Mouse (Mus musculus) hindbrain, embryonic 12.5 days (tissue): ENCODE data around the gene Gm11238. TPM values are rescaled to one million over a fixed set of nuclear protein-coding genes. Genes with fewer than 3 reads are reported as not detected.
"Not testable (repeated sequence)": the region's sequence is repeated elsewhere in the genome, so short reads cannot be mapped to it uniquely, and the experiment has no call there.

Source experiments
- ATAC-seq: fragments of 200-750 bp; cut with Nextera tagmentation; 2 replicates; pipeline ENCODE4 v1.8.0; 2017; ENCODE audit warnings: moderate TSS enrichment; ENCODE audit not compliant: low FRiP score
- H3K27ac ChIP-seq: fragments of 300-500 bp; sonication (generic); 2 replicates; pipeline ENCODE4 v1.5.1; 2016; ENCODE audit warnings: mild to moderate bottlenecking
- H3K27me3 ChIP-seq: fragments of 300-500 bp; sonication (generic); 2 replicates; pipeline ENCODE4 v1.6.1; 2016; ENCODE audit warnings: mild to moderate bottlenecking
- H3K36me3 ChIP-seq: fragments of 300-500 bp; sonication (generic); 2 replicates; pipeline ENCODE4 v1.6.1; 2016; ENCODE audit warnings: mild to moderate bottlenecking
- H3K4me1 ChIP-seq: fragments of 300-500 bp; sonication (generic); 2 replicates; pipeline ENCODE4 v1.6.1; 2016
- H3K4me2 ChIP-seq: fragments of 300-500 bp; sonication (generic); replicated peaks from 2 replicates; pipeline ENCODE4 v1.6.1; 2016; ENCODE audit warnings: mild to moderate bottlenecking
- H3K4me3 ChIP-seq: fragments of 300-500 bp; sonication (generic); 2 replicates; pipeline ENCODE4 v1.5.1; 2016; ENCODE audit warnings: mild to moderate bottlenecking
- H3K9ac ChIP-seq: fragments of 300-500 bp; sonication (generic); 2 replicates; pipeline ENCODE4 v1.6.1; 2016; ENCODE audit warnings: mild to moderate bottlenecking, moderate library complexity
- H3K9me3 ChIP-seq: fragments of 300-500 bp; sonication (generic); replicated peaks from 2 replicates; pipeline ENCODE4 v1.6.1; 2016; ENCODE audit warnings: mild to moderate bottlenecking
- WGBS: fragments of 180-500 bp; shearing (Covaris S2); methylation state at CpG from one replicate; pipeline ENCODE4 v1.1.7; 2016; 5-methylcytosine and 5-hydroxymethylcytosine counted together
- polyA plus RNA-seq: library from polyadenylated mRNA; unstranded; fragments of >200 nt; fragmentation: Nextera tagmentation; extraction: Ambion mirVana; gene quantifications from 2 replicates; pipeline ENCODE4 v1.2.1, GENCODE M21; 2016

Gm11238 gene
- not detected in 2 replicates for polyA plus RNA-seq

DNA sequence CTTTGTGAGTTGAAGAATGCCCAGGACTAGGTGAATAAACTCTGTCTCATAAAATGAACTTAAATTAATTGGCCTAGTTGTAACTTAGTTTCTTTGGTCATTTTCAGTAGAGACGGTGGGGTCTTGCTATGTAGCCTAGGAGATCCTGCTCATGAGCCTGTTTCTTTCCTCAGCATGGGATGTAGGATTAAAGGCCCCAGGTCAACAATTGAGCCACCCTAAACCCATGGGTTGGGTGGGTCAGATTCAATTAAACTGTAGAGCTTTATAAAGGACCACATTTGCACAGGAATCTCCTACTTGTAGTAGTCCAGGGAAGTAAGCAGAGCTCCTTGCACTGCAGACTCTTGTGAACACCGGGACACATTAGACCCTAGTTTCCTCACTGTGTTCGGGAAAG, at the start of gene Gm11238:
Gene Gm11238, plus strand, starts transcription at position 301 of the 400 bp plus-strand sequence.
- ATAC-seq, H3K36me3 ChIP-seq: not testable (repeated sequence)
- no CpG with 5 or more reads among the region's 3 CpGs for WGBS

DNA sequence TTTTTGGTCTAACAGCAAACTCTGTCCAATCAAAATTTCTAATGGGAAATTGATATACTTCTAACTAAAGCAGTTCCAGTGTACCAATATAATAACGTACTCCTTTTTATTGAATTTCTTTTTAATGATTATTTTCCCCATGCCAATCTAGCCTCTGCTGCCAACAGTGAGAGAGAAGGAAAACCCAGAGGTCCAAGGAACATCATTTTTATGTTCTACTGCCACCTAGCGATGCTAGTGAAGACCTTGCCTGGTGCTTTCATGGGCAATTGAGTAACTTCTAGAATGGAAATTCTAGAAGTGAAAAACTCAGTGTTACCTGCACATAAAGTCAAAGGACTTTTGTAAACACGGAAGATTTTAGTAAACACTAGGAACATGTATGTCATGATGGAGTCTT, 8.4 kb upstream of the Gm11238 start:
- Histone ChIP-seq H3K4me1 (no peaks in the 10 kb centered on the region), H3K27me3 (no peaks in the 10 kb centered on the region), H3K4me2 (no peak overlapping the region), H3K9me3 (no peaks in the 10 kb centered on the region), H3K9ac (no peak overlapping the region), H3K36me3 (no peaks in the 10 kb centered on the region), H3K27ac (no peak overlapping the region), H3K4me3 (no peak overlapping the region)
- 5% methylated on average over 3 of the region's 3 CpGs for WGBS
- peak; percentile 73; the same call in 1 of the 2 replicates for ATAC-seq

More for the DNA sequence above, at the start of gene Gm11238:
- H3K9me3 ChIP-seq, H3K27ac ChIP-seq, H3K4me1 ChIP-seq, H3K4me2 ChIP-seq, H3K27me3 ChIP-seq, H3K9ac ChIP-seq, H3K4me3 ChIP-seq: not testable (repeated sequence)

DNA sequence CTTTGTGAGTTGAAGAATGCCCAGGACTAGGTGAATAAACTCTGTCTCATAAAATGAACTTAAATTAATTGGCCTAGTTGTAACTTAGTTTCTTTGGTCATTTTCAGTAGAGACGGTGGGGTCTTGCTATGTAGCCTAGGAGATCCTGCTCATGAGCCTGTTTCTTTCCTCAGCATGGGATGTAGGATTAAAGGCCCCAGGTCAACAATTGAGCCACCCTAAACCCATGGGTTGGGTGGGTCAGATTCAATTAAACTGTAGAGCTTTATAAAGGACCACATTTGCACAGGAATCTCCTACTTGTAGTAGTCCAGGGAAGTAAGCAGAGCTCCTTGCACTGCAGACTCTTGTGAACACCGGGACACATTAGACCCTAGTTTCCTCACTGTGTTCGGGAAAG, 15.0 kb downstream of the Gm11238 start, which contains the start of gene Gm11237:
Gene Gm11237, plus strand, starts transcription at position 301 of the 400 bp plus-strand sequence.
- not testable (repeated sequence) for H3K27me3 ChIP-seq, H3K36me3 ChIP-seq, H3K4me3 ChIP-seq, H3K9ac ChIP-seq, H3K9me3 ChIP-seq, H3K4me1 ChIP-seq, ATAC-seq, H3K4me2 ChIP-seq, H3K27ac ChIP-seq
- no CpG with 5 or more reads among the region's 3 CpGs for WGBS

- ATAC-seq, H3K4me2 ChIP-seq, H3K27me3 ChIP-seq, H3K9ac ChIP-seq, H3K4me1 ChIP-seq, H3K36me3 ChIP-seq, H3K9me3 ChIP-seq, H3K27ac ChIP-seq, H3K4me3 ChIP-seq: not testable (repeated sequence)
- no CpG with 5 or more reads among the region's 4 CpGs for WGBS
Observed at GRCm38 (mm10) chr4:73637821-73638220, 30.1 kb downstream of the Gm11238 start, which contains the start of gene Gm11236. Gm11236 (plus strand) TSS chr4:73638121.

- H3K9ac ChIP-seq, H3K4me1 ChIP-seq, H3K4me3 ChIP-seq, ATAC-seq, H3K27ac ChIP-seq, H3K4me2 ChIP-seq, H3K9me3 ChIP-seq, H3K27me3 ChIP-seq, H3K36me3 ChIP-seq: not testable (repeated sequence)
- WGBS, result 86% methylated on average over 4 of the region's 4 CpGs
Observed at GRCm38 (mm10) chr4:73661864-73662263, 54.2 kb downstream of the Gm11238 start.

DNA sequence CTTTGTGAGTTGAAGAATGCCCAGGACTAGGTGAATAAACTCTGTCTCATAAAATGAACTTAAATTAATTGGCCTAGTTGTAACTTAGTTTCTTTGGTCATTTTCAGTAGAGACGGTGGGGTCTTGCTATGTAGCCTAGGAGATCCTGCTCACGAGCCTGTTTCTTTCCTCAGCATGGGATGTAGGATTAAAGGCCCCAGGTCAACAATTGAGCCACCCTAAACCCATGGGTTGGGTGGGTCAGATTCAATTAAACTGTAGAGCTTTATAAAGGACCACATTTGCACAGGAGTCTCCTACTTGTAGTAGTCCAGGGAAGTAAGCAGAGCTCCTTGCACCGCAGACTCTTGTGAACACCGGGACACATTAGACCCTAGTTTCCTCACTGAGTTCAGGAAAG, 60.4 kb downstream of the Gm11238 start, which contains the start of gene Gm11239:
Gene Gm11239, plus strand, starts transcription at position 301 of the 400 bp plus-strand sequence.
- H3K9me3 ChIP-seq, H3K27ac ChIP-seq, H3K36me3 ChIP-seq, H3K4me3 ChIP-seq, ATAC-seq, H3K27me3 ChIP-seq, H3K4me1 ChIP-seq, H3K4me2 ChIP-seq, H3K9ac ChIP-seq: not testable (repeated sequence)
- whole genome bisulfite sequencing, result no CpG with 5 or more reads among the region's 4 CpGs

DNA sequence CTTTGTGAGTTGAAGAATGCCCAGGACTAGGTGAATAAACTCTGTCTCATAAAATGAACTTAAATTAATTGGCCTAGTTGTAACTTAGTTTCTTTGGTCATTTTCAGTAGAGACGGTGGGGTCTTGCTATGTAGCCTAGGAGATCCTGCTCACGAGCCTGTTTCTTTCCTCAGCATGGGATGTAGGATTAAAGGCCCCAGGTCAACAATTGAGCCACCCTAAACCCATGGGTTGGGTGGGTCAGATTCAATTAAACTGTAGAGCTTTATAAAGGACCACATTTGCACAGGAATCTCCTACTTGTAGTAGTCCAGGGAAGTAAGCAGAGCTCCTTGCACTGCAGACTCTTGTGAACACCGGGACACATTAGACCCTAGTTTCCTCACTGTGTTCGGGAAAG, 75.5 kb downstream of the Gm11238 start, which contains the start of gene Gm428:
Gene Gm428, plus strand, starts transcription at position 301 of the 400 bp plus-strand sequence.
- H3K9me3 ChIP-seq, H3K4me3 ChIP-seq, H3K4me1 ChIP-seq, H3K9ac ChIP-seq, H3K36me3 ChIP-seq, H3K27ac ChIP-seq, H3K27me3 ChIP-seq, H3K4me2 ChIP-seq, ATAC-seq: not testable (repeated sequence)
- WGBS, result 71% methylated on average over 1 of the region's 4 CpGs

Other genes starting within 250 kb of the Gm11238 start
- not detected in 2 replicates for gene Gm11487, start 202.8 kb upstream of the Gm11238 start, polyA plus RNA-seq
- not detected in 2 replicates for gene Gm11237, start 15.1 kb downstream of the Gm11238 start, polyA plus RNA-seq
- not detected in 2 replicates for gene Gm11236, start 30.2 kb downstream of the Gm11238 start, polyA plus RNA-seq
- gene Gm11239, start 60.5 kb downstream of the Gm11238 start, polyA plus RNA-seq, result not detected in 2 replicates
- not detected in 2 replicates for gene Gm428, start 75.6 kb downstream of the Gm11238 start, polyA plus RNA-seq
- gene Rasef, start 183.1 kb downstream of the Gm11238 start, polyA plus RNA-seq, result 1.3 and 2.0 TPM in 2 replicates